Mouse (Mus musculus) hindbrain, embryonic 16.5 days (tissue): ENCODE measurements around the gene Prkd2. TPM values are rescaled to one million over a fixed set of nuclear protein-coding genes. Genes with fewer than 3 reads are reported as not detected.
A peak's percentile ranks its signal among the peaks of the same experiment; 100 is the strongest.

Experiments
- ATAC-seq: fragments of 200-750 bp; cut with Nextera tagmentation; 2 replicates; pipeline ENCODE4 v1.8.0; 2017; ENCODE audit warnings: moderate TSS enrichment, moderate library complexity
- H3K27ac ChIP-seq: fragments of 300-500 bp; sonication (generic); 2 replicates; pipeline ENCODE4 v1.5.1; 2014; ENCODE audit warnings: low read depth, mild to moderate bottlenecking, control low read depth, low read length, moderate library complexity
- H3K27me3 ChIP-seq: fragments of 300-500 bp; sonication (generic); replicated peaks from 2 replicates; pipeline ENCODE4 v1.6.1; 2014; ENCODE audit warnings: low read length; ENCODE audit not compliant: control insufficient read depth, insufficient read depth
- H3K36me3 ChIP-seq: fragments of 300-500 bp; sonication (generic); 2 replicates; pipeline ENCODE4 v1.6.1; 2014; ENCODE audit warnings: mild to moderate bottlenecking, low read length, moderate library complexity, mixed read lengths; ENCODE audit not compliant: control insufficient read depth, insufficient read depth
- H3K4me1 ChIP-seq: fragments of 300-500 bp; sonication (generic); 2 replicates; pipeline ENCODE4 v1.6.1; 2014; ENCODE audit warnings: low read depth, low read length; ENCODE audit not compliant: control insufficient read depth, insufficient read depth
- H3K4me2 ChIP-seq: fragments of 300-500 bp; sonication (generic); 2 replicates; pipeline ENCODE4 v1.6.1; 2014; ENCODE audit warnings: mild to moderate bottlenecking, low read length, control low read depth, moderate library complexity
- H3K4me3 ChIP-seq: fragments of 300-500 bp; sonication (generic); 2 replicates; pipeline ENCODE4 v1.5.1; 2014; ENCODE audit warnings: mild to moderate bottlenecking, low read length, control low read depth, moderate library complexity
- H3K9ac ChIP-seq: fragments of 300-500 bp; sonication (generic); 2 replicates; pipeline ENCODE4 v1.6.1; 2014; ENCODE audit warnings: low read depth, mild to moderate bottlenecking, control low read depth, low read length, moderate library complexity
- H3K9me3 ChIP-seq: fragments of 300-500 bp; sonication (generic); 2 replicates; pipeline ENCODE4 v1.6.1; 2014; ENCODE audit warnings: mild to moderate bottlenecking, low read length, moderate library complexity; ENCODE audit not compliant: control insufficient read depth
- WGBS: fragments of 180-500 bp; shearing (Covaris S2); extraction: QIAGEN DNeasy Blood & Tissue Kit; methylation state at CpG from one replicate; pipeline ENCODE4 v1.1.7; 2014; 5-methylcytosine and 5-hydroxymethylcytosine counted together
- polyA plus RNA-seq: library from polyadenylated mRNA; unstranded; fragments of >200 nt; fragmentation: Nextera tagmentation; extraction: Ambion mirVana; gene quantifications from 2 replicates; pipeline ENCODE4 v1.2.1, GENCODE M21; 2015

The Prkd2 gene
- polyA plus RNA-seq, 1 experiment from 2014 or later, result 5.2 TPM

GRCm38 (mm10) chr7:16839427-16840108 is 3.1 kb upstream of the Prkd2 start:
- Histone ChIP-seq H3K27me3 (no peaks in the 10 kb centered on the region), H3K4me2 (no peak overlapping the region), H3K4me1 (peaks cover 12% of the 10 kb centered on the region), H3K9ac (no peak overlapping the region), H3K4me3 (no peak overlapping the region), H3K36me3 (peaks cover 42% of the 10 kb centered on the region), H3K9me3 (no peaks in the 10 kb centered on the region), H3K27ac (no peak overlapping the region)
- WGBS, result 96% methylated on average over 12 of the region's 12 CpGs
- ATAC-seq, result no peak

GRCm38 (mm10) chr7:16840109-16840491 is 2.6 kb upstream of the Prkd2 start:
- no peak for ATAC-seq
- peaks cover 36% of the 10 kb centered on the region for H3K36me3 ChIP-seq
- 93% methylated on average over 2 of the region's 2 CpGs for WGBS

GRCm38 (mm10) chr7:16841078-16841477 is 1.6 kb upstream of the Prkd2 start:
- WGBS, result 84% methylated on average over 4 of the region's 4 CpGs
- Histone ChIP-seq H3K36me3 (peaks cover 36% of the 10 kb centered on the region), H3K4me2 (no peak overlapping the region), H3K4me1 (peaks cover 21% of the 10 kb centered on the region), H3K27ac (no peak overlapping the region; the same call in 1 of the 2 replicates), H3K9me3 (no peaks in the 10 kb centered on the region), H3K27me3 (no peaks in the 10 kb centered on the region), H3K4me3 (no peak overlapping the region), H3K9ac (no peak overlapping the region)
- no peak for ATAC-seq

More at GRCm38 (mm10) chr7:16840109-16840491, 2.6 kb upstream of the Prkd2 start:
- H3K9me3 ChIP-seq, result no peaks in the 10 kb centered on the region
- no peak overlapping the region for H3K27ac ChIP-seq
- H3K27me3 ChIP-seq, result no peaks in the 10 kb centered on the region
- no peak overlapping the region for H3K4me2 ChIP-seq
- H3K4me1 ChIP-seq, result peaks cover 16% of the 10 kb centered on the region
- no peak overlapping the region for H3K9ac ChIP-seq
- H3K4me3 ChIP-seq, result no peak overlapping the region

GRCm38 (mm10) chr7:16841561-16842560 is 841 bp upstream of the Prkd2 start:
- Histone ChIP-seq H3K9me3 (no peaks in the 10 kb centered on the region), H3K4me3 (peak overlapping the region; percentile 65; the same call in 1 of the 2 replicates), H3K27me3 (no peaks in the 10 kb centered on the region), H3K36me3 (peaks cover 34% of the 10 kb centered on the region), H3K27ac (peak overlapping the region; percentile 75), H3K4me1 (peaks cover 21% of the 10 kb centered on the region), H3K4me2 (peak overlapping the region; percentile 72), H3K9ac (peak overlapping the region; percentile 58; the same call in 1 of the 2 replicates)
- 38% methylated on average over 11 of the region's 11 CpGs for WGBS
- no peak for ATAC-seq

GRCm38 (mm10) chr7:16843441-16844171 is 904 bp downstream of the Prkd2 start:
- Histone ChIP-seq H3K9ac (peak overlapping the region; percentile 58), H3K4me2 (peak overlapping the region; percentile 72), H3K4me3 (peak overlapping the region; percentile 65), H3K9me3 (no peaks in the 10 kb centered on the region), H3K36me3 (peaks cover 21% of the 10 kb centered on the region), H3K27ac (peak overlapping the region; percentile 75; the same call in 1 of the 2 replicates), H3K4me1 (peaks cover 21% of the 10 kb centered on the region), H3K27me3 (no peaks in the 10 kb centered on the region)
- 2% methylated on average over 32 of the region's 33 CpGs for WGBS
- ATAC-seq, result no peak

- H3K36me3 ChIP-seq, result peaks cover 14% of the 10 kb centered on the region
- H3K4me2 ChIP-seq, result peak overlapping the region; percentile 27
- peaks cover 21% of the 10 kb centered on the region for H3K4me1 ChIP-seq
- no peaks in the 10 kb centered on the region for H3K9me3 ChIP-seq
- H3K27ac ChIP-seq, result peak overlapping the region; percentile 42; the same call in 1 of the 2 replicates
- peak overlapping the region; percentile 23; the same call in 1 of the 2 replicates for H3K9ac ChIP-seq
- H3K4me3 ChIP-seq, result peak overlapping the region; percentile 23
- H3K27me3 ChIP-seq, result no peaks in the 10 kb centered on the region
- ATAC-seq, result no peak
- 56% methylated on average over 3 of the region's 3 CpGs for WGBS
These were observed 2.0 kb downstream of the Prkd2 start for GRCm38 (mm10) chr7:16844696-16845071.

GRCm38 (mm10) chr7:16845072-16845819 is 2.5 kb downstream of the Prkd2 start:
- H3K9me3 ChIP-seq, result no peaks in the 10 kb centered on the region
- H3K27ac ChIP-seq, result peak overlapping the region; percentile 42; the same call in 1 of the 2 replicates
- H3K4me2 ChIP-seq, result peak overlapping the region; percentile 35
- no peaks in the 10 kb centered on the region for H3K27me3 ChIP-seq
- H3K36me3 ChIP-seq, result peaks cover 8% of the 10 kb centered on the region
- H3K9ac ChIP-seq, result peak overlapping the region; percentile 23; the same call in 1 of the 2 replicates
- H3K4me1 ChIP-seq, result peaks cover 21% of the 10 kb centered on the region
- 41% methylated on average over 14 of the region's 14 CpGs for WGBS
- peak overlapping the region; percentile 23 for H3K4me3 ChIP-seq
- no peak for ATAC-seq

GRCm38 (mm10) chr7:16845820-16846167 is 3.1 kb downstream of the Prkd2 start:
- H3K9me3 ChIP-seq, result no peaks in the 10 kb centered on the region
- H3K4me1 ChIP-seq, result peaks cover 21% of the 10 kb centered on the region
- no peak for ATAC-seq
- H3K36me3 ChIP-seq, result peaks cover 10% of the 10 kb centered on the region; the same call in 1 of the 2 replicates
- no peaks in the 10 kb centered on the region for H3K27me3 ChIP-seq
- H3K9ac ChIP-seq, result no peak overlapping the region
- H3K4me3 ChIP-seq, result no peak overlapping the region
- H3K4me2 ChIP-seq, result peak overlapping the region; percentile 35; the same call in 1 of the 2 replicates
- WGBS, result 34% methylated on average over 10 of the region's 10 CpGs
- no peak overlapping the region for H3K27ac ChIP-seq
